ENCODE assay signal across 19 mouse cellular contexts in the genomic region with DNA sequence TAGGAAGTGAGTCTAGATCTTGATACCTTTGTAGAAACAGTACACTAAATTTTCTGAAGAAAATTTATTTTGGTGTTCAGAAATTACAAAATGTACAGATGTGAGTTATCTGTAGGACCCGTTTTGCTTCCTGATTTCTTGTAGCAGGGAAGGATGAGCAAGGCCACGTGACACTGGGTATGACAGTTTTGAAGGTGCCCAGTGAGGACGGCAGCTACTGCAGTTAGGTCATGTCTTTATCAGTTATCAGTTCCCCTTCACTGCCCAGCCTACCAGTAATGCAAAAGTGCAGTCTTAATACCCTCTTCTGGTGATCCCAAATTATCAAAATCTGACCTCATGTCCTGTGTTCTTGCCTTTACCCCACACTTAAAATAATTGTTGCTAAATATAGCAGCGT. TPM values are rescaled to one million over a fixed set of nuclear protein-coding genes. Genes with fewer than 3 reads are reported as not detected.
DNase-seq lines count a peak whose midpoint lies in the region; ATAC-seq lines count a peak whose summit lies in the region.
"Had no signal": no experiment of that assay in that cellular context is flagged by ENCODE, and none has a peak within 500 bp of the region (broad histone marks: within the 10 kb centered on the region; RNA-seq: fewer than 3 reads in every experiment).

No protein-coding gene starts in this region.

- H3K9ac ChIP-seq in liver, embryonic 13.5 days = peak overlapping the region; percentile 83; the same call in 1 of the 2 replicates
- H3K9ac ChIP-seq: hindbrain, embryonic 14.5 days; midbrain, embryonic 13.5 days had no signal

- WGBS in liver, embryonic 13.5 days (ENCODE audit: insufficient replicate concordance) = 14% methylated on average over 4 of the region's 4 CpGs

- H3K4me1 ChIP-seq in liver, embryonic 13.5 days (replicated peaks) = peaks cover 80% of the 10 kb centered on the region

- H3K4me2 ChIP-seq in liver, embryonic 13.5 days = peak overlapping the region; percentile 95
- H3K4me2 ChIP-seq: hindbrain, embryonic 14.5 days; midbrain, embryonic 13.5 days had no signal

- 0 out of 2 replicates have a peak, but pooled peaks have one; percentile 9 for ATAC-seq in liver, embryonic 13.5 days (ENCODE audit: low read depth)
- ATAC-seq: intestine, postnatal 0 days; midbrain, embryonic 13.5 days had no signal

- no peak overlapping the region; the same call in 1 of the 2 replicates for H3K4me3 ChIP-seq in liver, embryonic 13.5 days (replicated peaks)
- H3K4me3 ChIP-seq: embryonic facial prominence, embryonic 10.5 days; midbrain, embryonic 13.5 days had no signal

- no peaks in the 10 kb centered on the region for H3K27me3 ChIP-seq in liver, embryonic 13.5 days
- H3K27me3 ChIP-seq: midbrain, embryonic 13.5 days had no signal

- peak; percentile 90 for DNase-seq in heart, adult 11 months
- DNase-seq in heart, adult 9 months (ENCODE audit: low spot score in 2 of 2) = no peak
- DNase-seq in 416B (ENCODE audit: low read depth) = peak; percentile 45
- DNase-seq in c-Kit-positive CD71-positive TER-119-positive erythroid progenitor cells, embryonic 14.5 days (ENCODE audit: low spot score) = peak; percentile 59
- peak; percentile 52 for DNase-seq in liver, embryonic 13.5 days
- no peak for DNase-seq in T-cell, adult 2 months (ENCODE audit: low spot score)
- no peak for DNase-seq in kidney, adult 18-20 months
- no peak for DNase-seq in spleen, postnatal 4 days (ENCODE audit: low spot score in 2 of 2)
- DNase-seq: adrenal gland, postnatal 25 days; B cell, adult 2 months; cerebellum, postnatal 25 days; gastrocnemius, postnatal 25 days; kidney, postnatal 25 days; lung, postnatal 4 days; thymus, postnatal 36 days had no signal

- H3K27ac ChIP-seq in liver, embryonic 13.5 days = peak overlapping the region; percentile 60
- H3K27ac ChIP-seq: embryonic facial prominence, embryonic 10.5 days; hindbrain, embryonic 14.5 days; midbrain, embryonic 13.5 days had no signal

- H3K36me3 ChIP-seq in liver, embryonic 13.5 days = no peaks in the 10 kb centered on the region; the same call in 1 of the 2 replicates
- H3K36me3 ChIP-seq: embryonic facial prominence, embryonic 10.5 days; midbrain, embryonic 13.5 days had no signal

- no peaks in the 10 kb centered on the region for H3K9me3 ChIP-seq in liver, embryonic 13.5 days (replicated peaks)
- H3K9me3 ChIP-seq: embryonic facial prominence, embryonic 10.5 days; midbrain, embryonic 13.5 days had no signal

RNA-seq across cellular contexts. Expression of a gene that starts 25.6 kb away (rescaled TPM):
- polyA plus RNA-seq in liver, embryonic 13.5 days (2015; fragmentation: Nextera tagmentation; extraction: Ambion mirVana) = 181 and 214 TPM in 2 replicates

RNA-seq across cellular contexts. Expression of a gene that starts 25.6 kb away (rescaled TPM):
- 37.0 and 44.6 TPM in 2 replicates for polyA plus RNA-seq in liver, embryonic 13.5 days (2015; fragmentation: Nextera tagmentation; extraction: Ambion mirVana)

Comparison
In these comparisons a context has a peak if more than half of its experiments do, and no peak if none do; other contexts are left out.
1. DNase-seq: peak in heart, adult 11 months (single experiment), 416B (single experiment), c-Kit-positive CD71-positive TER-119-positive erythroid progenitor cells, embryonic 14.5 days (single experiment) and liver, embryonic 13.5 days (single experiment); none in heart, adult 9 months (0 of 2), T-cell, adult 2 months (single experiment), kidney, adult 18-20 months (single experiment) and spleen, postnatal 4 days (0 of 2).